Mouse (Mus musculus) embryonic fibroblast, embryonic 13.5 days (primary cell): ENCODE measurements around the gene Tns3.

ENCODE experiments used
- CTCF ChIP-seq: IDR thresholded peaks from 2 replicates; pipeline ENCODE4 v1.5.1; 2011; ENCODE audit warnings: mild to moderate bottlenecking, control low read depth, low read length, moderate library complexity, borderline replicate concordance; ENCODE audit not compliant: insufficient read depth
- POLR2A ChIP-seq: IDR thresholded peaks from 2 replicates; pipeline ENCODE4 v1.6.1; 2011; ENCODE audit warnings: low read depth, mild to moderate bottlenecking, control low read depth, low read length, moderate library complexity

GRCm38 (mm10) chr11:8530036-8530435 is 134.3 kb downstream of the Tns3 start:
- no peak for TF ChIP-seq POLR2A
- TF ChIP-seq CTCF: no peak
